Mouse (Mus musculus): ENCODE data around the gene Dgkz.
A peak's percentile ranks its signal among the peaks of the same experiment; 100 is the strongest.

The Dgkz gene

GRCm38 (mm10) chr2:91975581-91976541, at the start of gene Dgkz:
Gene Dgkz (minus strand): TSS chr2:91975864.
- DNase-seq: peak; percentile 30

- no peak for DNase-seq
Observed at GRCm38 (mm10) chr2:92025202-92025601, 49.5 kb upstream of the Dgkz start.

GRCm38 (mm10) chr2:92024274-92024672, 48.6 kb upstream of the Dgkz start, which contains the start of gene Creb3l1:
Gene Creb3l1 (minus strand): TSS chr2:92024502.
- DNase-seq: peak; percentile 89

GRCm38 (mm10) chr2:92023362-92024273, 48.0 kb upstream of the Dgkz start:
- DNase-seq: peak; percentile 79

GRCm38 (mm10) chr2:92020676-92021265, 45.1 kb upstream of the Dgkz start:
- DNase-seq: peak; percentile 61

GRCm38 (mm10) chr2:92017440-92017839, 41.8 kb upstream of the Dgkz start:
- no peak for DNase-seq

GRCm38 (mm10) chr2:92016981-92017380, 41.3 kb upstream of the Dgkz start:
- DNase-seq: peak; percentile 91

- no peak for DNase-seq
Observed at GRCm38 (mm10) chr2:92014891-92015290, 39.2 kb upstream of the Dgkz start.

- no peak for DNase-seq
Observed at GRCm38 (mm10) chr2:92014248-92014647, 38.6 kb upstream of the Dgkz start.

- DNase-seq: peak; percentile 88
Observed at GRCm38 (mm10) chr2:92012768-92013445, 37.2 kb upstream of the Dgkz start.

GRCm38 (mm10) chr2:92011424-92012353, 36.0 kb upstream of the Dgkz start:
- no peak for DNase-seq

- DNase-seq: no peak
Observed at GRCm38 (mm10) chr2:92008623-92009404, 33.1 kb upstream of the Dgkz start.

- peak; percentile 98 for DNase-seq
Observed at GRCm38 (mm10) chr2:92007933-92008622, 32.4 kb upstream of the Dgkz start.

- DNase-seq: peak; percentile 78
Observed at GRCm38 (mm10) chr2:92006983-92007921, 31.6 kb upstream of the Dgkz start.

- DNase-seq: no peak
Observed at GRCm38 (mm10) chr2:92006491-92006890, 30.8 kb upstream of the Dgkz start.

GRCm38 (mm10) chr2:92004617-92005016, 29.0 kb upstream of the Dgkz start:
- DNase-seq: no peak

GRCm38 (mm10) chr2:91997905-91998608, 22.4 kb upstream of the Dgkz start:
- DNase-seq: no peak

- no peak for DNase-seq
Observed at GRCm38 (mm10) chr2:91996006-91996405, 20.3 kb upstream of the Dgkz start.

Data from kidney, postnatal 10 days (tissue).